9 mouse cellular contexts compared by ENCODE assay signal in genomic region chr9:49570731-49571694, GRCm38 (mm10).
DNase-seq lines count a peak whose midpoint lies in the region; ATAC-seq and TF ChIP-seq lines count a peak whose summit lies in the region.
"Had no signal": no experiment of that assay in that cellular context is flagged by ENCODE, and none has a peak within 500 bp of the region (broad histone marks: within the 10 kb centered on the region; RNA-seq: fewer than 3 reads in every experiment).

No protein-coding gene starts in this region.

- H3K4me3 ChIP-seq in heart, embryonic 16.5 days (ENCODE audit: low read length): no peak overlapping the region
- no peak overlapping the region for H3K4me3 ChIP-seq in forebrain, embryonic 12.5 days (replicated peaks)
- H3K4me3 ChIP-seq in layer of hippocampus, adult 2 months: no peak overlapping the region; the same call in 1 of the 2 replicates
- H3K4me3 ChIP-seq in midbrain, embryonic 16.5 days (ENCODE audit: low read depth, low read length): no peak overlapping the region

- no peak overlapping the region for H3K4me2 ChIP-seq in heart, embryonic 16.5 days (ENCODE audit: low read depth, low read length)
- peak overlapping the region; percentile 30; the same call in 1 of the 2 replicates for H3K4me2 ChIP-seq in forebrain, embryonic 12.5 days
- peak overlapping the region; percentile 36 for H3K4me2 ChIP-seq in midbrain, embryonic 16.5 days (ENCODE audit: low read length)

- H3K27ac ChIP-seq in heart, embryonic 16.5 days (ENCODE audit: low read length): peak overlapping the region; percentile 43
- peak overlapping the region; percentile 78 for H3K27ac ChIP-seq in forebrain, embryonic 12.5 days
- peak overlapping the region; percentile 90 for H3K27ac ChIP-seq in layer of hippocampus, adult 2 months
- H3K27ac ChIP-seq in midbrain, embryonic 16.5 days (ENCODE audit: low read length): peak overlapping the region; percentile 95

- H3K4me1 ChIP-seq in heart, embryonic 16.5 days (ENCODE audit: control insufficient read depth, insufficient read depth, low read length): peaks cover 34% of the 10 kb centered on the region
- peaks cover 36% of the 10 kb centered on the region for H3K4me1 ChIP-seq in forebrain, embryonic 12.5 days
- H3K4me1 ChIP-seq in midbrain, embryonic 16.5 days (ENCODE audit: control insufficient read depth, insufficient read depth, low read length): peaks cover 55% of the 10 kb centered on the region

- peaks cover 15% of the 10 kb centered on the region; the same call in 1 of the 2 replicates for H3K36me3 ChIP-seq in heart, embryonic 16.5 days (ENCODE audit: control insufficient read depth, insufficient read depth)
- peaks cover 21% of the 10 kb centered on the region for H3K36me3 ChIP-seq in forebrain, embryonic 12.5 days (replicated peaks)
- H3K36me3 ChIP-seq in midbrain, embryonic 16.5 days (ENCODE audit: control insufficient read depth, insufficient read depth, low read length): peaks cover 22% of the 10 kb centered on the region

- 60% methylated on average over 10 of the region's 10 CpGs for WGBS in heart, embryonic 16.5 days
- 38% methylated on average over 10 of the region's 10 CpGs for WGBS in forebrain, embryonic 12.5 days
- WGBS in midbrain, embryonic 16.5 days: 34% methylated on average over 10 of the region's 10 CpGs

- H3K9me3 ChIP-seq in heart, embryonic 16.5 days (replicated peaks; ENCODE audit: control insufficient read depth, low read length): no peaks in the 10 kb centered on the region
- H3K9me3 ChIP-seq in forebrain, embryonic 12.5 days: no peaks in the 10 kb centered on the region
- H3K9me3 ChIP-seq in midbrain, embryonic 16.5 days (replicated peaks; ENCODE audit: control insufficient read depth, low read length, poor library complexity, severe bottlenecking): no peaks in the 10 kb centered on the region

- ATAC-seq in heart, embryonic 16.5 days (replicated peaks; ENCODE audit: extremely low read depth, insufficient read depth, low FRiP score): 0 out of 2 replicates have a peak, but pooled peaks have one; percentile 42
- peak; percentile 88 for ATAC-seq in forebrain, embryonic 12.5 days (ENCODE audit: low FRiP score)
- ATAC-seq in midbrain, embryonic 16.5 days: peak; percentile 94

- DNase-seq in heart, adult 9 months (ENCODE audit: low spot score in 2 of 2): no peak
- peak; percentile 94 for DNase-seq in brain, adult 2 months (ENCODE audit: low read depth, low spot score)
- DNase-seq in layer of hippocampus, adult 2 months (ENCODE audit: low spot score in 2 of 2): peak; percentile 73 to 74
- DNase-seq in urinary bladder, postnatal 10 days (ENCODE audit: low spot score): no peak
- DNase-seq in thymus, postnatal 14 days: no peak

- H3K27me3 ChIP-seq in heart, embryonic 16.5 days (ENCODE audit: control insufficient read depth, insufficient read depth, low read length): no peaks in the 10 kb centered on the region
- H3K27me3 ChIP-seq in forebrain, embryonic 12.5 days: no peaks in the 10 kb centered on the region
- H3K27me3 ChIP-seq in midbrain, embryonic 16.5 days (ENCODE audit: control insufficient read depth, insufficient read depth, low read depth, low read length): no peaks in the 10 kb centered on the region
- H3K27me3 ChIP-seq: CH12.LX had no signal

- no peak for TF ChIP-seq CTCF in layer of hippocampus, adult 2 months (conservative IDR thresholded peaks at IDR 0.05)

- no peak overlapping the region for H3K9ac ChIP-seq in heart, embryonic 16.5 days (ENCODE audit: low read length)
- peak overlapping the region; percentile 25; the same call in 1 of the 2 replicates for H3K9ac ChIP-seq in forebrain, embryonic 12.5 days
- H3K9ac ChIP-seq in midbrain, embryonic 16.5 days (ENCODE audit: low read depth, low read length): peak overlapping the region; percentile 40; the same call in 1 of the 2 replicates

Comparison
In these comparisons a context has a peak if more than half of its experiments do, and no peak if none do; other contexts are left out.
1. ATAC-seq: peak in every context shown above with its lines; median percentile 94 in midbrain, embryonic 16.5 days; 88 in forebrain, embryonic 12.5 days; 42 in heart, embryonic 16.5 days.
2. H3K27ac ChIP-seq: peak in every context shown above with its lines; median percentile 95 in midbrain, embryonic 16.5 days; 90 in layer of hippocampus, adult 2 months; 78 in forebrain, embryonic 12.5 days; 43 in heart, embryonic 16.5 days.
3. DNase-seq: peak in brain, adult 2 months (single experiment) and layer of hippocampus, adult 2 months (2 of 2); none in heart, adult 9 months (0 of 2), urinary bladder, postnatal 10 days (single experiment) and thymus, postnatal 14 days (single experiment).